Mouse (Mus musculus) Muller cell, postnatal 12 days (primary cell): ENCODE results near the gene Pip4k2a.
"Not testable (repeated sequence)": the region's sequence is repeated elsewhere in the genome, so short reads cannot be mapped to it uniquely, and the experiment has no call there.

Source experiments
- DNase-seq: peaks from one replicate; pipeline ENCODE4 v3.0.0-alpha.2; 2015; ENCODE audit errors: inconsistent ontology term

The Pip4k2a gene

DNA sequence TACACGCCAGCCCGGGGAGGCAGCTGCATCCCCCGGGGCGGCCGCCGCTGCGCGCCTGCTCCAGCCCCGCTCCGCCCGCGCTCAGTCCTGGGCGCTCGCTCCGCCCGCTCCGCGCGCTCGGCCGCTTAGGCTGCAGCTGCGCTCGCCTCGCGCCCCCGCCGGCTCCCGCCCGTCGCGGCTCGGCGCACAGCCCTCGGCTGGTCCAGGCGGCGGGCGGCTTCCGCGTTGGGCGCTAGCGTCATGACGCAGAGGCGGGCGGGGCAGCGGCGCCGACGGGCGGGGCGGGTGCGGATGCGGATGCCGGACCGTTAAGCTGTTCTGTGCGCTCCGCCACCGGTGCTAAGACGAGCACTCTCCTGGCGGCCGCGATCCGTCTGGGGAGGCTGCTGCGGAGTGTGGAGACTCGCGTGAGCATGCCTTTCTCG is at the start of gene Pip4k2a, which contains the start of gene 4930426L09Rik:
Gene Pip4k2a, minus strand, starts transcription at position 73 of the 425 bp plus-strand sequence.
Gene 4930426L09Rik, plus strand, starts transcription at position 290 of the 425 bp plus-strand sequence.
- peak; percentile 95 for DNase-seq

DNA sequence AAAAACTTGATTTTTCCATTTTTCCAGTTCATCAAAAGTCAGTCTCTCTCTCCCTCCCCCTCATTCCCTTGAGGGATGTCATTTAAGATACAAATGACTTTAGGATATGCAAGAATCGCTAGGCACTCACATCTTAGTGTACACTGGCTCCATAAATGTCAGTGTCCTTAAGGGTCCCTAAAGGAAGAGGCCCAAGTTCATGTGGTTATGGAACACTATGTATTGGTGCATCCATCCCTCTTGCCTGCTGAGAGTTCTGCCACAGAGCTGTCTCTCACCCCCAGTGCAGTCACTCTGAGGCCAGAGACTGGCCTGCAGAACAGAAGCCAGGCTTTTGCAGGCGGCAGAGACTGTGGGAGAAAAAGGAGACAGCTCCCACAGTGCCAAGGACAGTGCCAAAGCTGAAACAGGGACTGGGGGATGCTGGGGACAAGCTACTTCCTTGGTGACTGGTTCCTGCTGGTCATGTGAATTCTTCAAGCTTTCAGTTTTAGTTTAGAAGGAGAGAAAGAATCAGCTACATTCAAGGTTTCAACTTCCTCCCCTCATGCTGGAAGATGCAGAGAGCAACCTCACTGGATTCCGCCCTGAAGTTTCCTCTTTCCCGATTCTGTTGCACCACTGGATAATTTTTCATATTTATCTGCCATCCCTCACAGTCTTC is 40.1 kb upstream of the Pip4k2a start:
- no peak for DNase-seq

DNA sequence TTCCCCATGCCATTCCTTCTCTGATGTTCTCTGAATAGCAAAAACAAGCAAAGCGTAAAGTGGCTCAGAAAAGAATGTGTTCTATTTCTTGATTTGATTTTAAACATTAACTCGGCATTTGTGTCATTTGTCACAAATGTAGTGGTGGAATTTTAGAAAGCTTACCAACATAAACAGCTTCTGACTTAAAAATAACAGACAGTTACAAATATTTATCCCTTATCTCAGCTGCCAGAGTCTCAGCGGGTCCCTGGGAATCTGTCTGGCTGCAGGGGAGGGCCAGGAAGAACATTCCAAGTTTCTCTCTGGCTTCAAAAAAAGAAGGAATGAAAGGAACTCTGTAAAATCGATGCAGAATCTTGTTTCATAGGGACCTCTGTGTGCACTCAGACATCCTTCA is 39.5 kb upstream of the Pip4k2a start:
- no peak for DNase-seq

DNA sequence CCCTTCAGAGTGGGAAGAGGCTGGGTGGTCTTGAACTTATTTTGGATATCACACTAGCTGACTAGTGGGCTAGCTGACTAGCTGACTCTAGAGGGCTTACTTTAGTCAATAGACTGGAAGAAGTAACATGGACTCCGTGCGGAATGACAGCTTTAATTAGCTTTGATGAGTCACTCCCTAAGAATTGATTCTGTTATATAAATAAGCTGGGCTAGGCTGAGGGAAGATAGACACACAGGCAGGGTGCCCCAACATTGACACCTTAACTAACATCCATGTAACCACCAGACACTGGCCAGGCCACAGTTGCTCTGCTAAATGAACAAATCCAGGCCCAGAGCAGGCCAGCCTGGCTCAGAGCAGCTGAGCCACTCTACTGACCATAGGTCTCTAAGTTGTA is 26.9 kb upstream of the Pip4k2a start:
- peak; percentile 34 for DNase-seq

DNA sequence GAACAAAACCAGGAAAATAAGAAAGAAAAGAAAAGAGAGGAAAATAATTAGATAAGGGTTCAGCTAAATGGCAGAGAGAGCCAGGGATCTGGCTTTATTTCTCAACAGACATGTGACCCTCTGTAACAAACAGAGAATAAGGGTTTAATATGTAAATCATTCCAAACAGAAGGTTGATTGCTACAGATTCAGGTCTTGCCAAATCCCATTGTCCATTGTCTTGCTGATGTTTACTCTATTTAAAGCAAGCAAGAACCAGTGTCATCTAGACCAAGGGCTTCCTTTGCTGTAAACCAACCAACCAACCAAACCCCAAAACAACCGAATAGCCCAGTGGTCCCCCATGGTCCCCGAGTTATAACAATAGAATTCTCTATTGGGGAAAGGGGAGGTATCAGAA is 20.1 kb upstream of the Pip4k2a start:
- no peak for DNase-seq

DNA sequence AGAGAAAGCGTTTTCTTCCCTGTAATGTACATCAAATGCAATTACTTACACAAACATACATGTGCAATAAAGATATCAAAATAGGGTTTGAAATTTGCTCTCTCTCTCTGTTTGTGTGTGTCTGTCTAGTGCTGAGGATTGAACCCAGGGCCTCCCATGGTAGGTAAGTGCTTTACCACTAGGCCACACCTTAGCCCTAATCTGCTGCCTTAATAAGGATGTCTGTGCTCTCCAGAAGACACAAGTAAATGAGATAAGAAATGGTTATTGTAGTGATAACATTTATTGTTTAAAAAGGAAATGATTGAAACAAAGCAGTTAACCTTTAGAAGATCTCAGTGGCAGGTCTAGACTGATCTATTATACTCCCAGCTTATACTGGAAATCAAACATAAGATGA is 18.9 kb upstream of the Pip4k2a start:
- no peak for DNase-seq

DNA sequence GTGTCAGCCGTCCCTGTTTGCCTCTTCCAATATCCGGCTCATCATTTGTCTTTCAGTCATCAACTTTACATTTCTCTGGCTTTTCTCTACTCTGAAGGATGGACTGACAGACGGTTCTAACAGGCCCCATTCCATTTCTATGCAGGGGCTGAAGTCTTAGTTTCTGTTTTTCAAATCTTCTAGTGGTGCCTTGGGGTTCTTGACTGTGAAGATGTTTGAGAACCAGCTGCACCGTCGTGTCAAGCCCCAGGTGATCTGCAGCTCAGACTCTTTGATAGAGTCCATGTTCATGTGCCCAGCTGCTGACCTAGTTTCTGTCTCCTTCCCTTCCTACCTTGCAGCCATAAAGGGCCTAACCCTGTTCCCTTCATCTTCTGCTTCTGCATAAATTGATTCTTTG is 18.4 kb upstream of the Pip4k2a start:
- no peak for DNase-seq

DNA sequence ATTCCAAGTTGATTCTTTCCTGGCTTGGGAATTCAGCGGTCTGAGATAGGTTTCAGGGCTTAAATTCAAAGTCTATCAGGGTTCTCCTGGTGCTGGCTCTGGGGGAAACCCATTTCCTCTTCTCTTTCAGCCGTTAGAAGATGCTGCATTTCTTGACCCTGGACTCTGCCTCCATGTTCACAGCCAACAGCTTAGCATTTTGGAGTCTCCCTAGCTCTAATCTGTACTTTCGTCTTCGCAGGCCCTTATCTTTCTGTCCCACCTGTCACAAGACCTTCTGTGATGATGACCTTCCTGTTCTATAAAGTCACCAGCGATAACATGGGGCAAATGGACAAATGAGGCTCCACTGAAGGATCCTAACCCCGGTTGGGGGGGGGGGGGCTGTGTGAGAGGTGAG is 13.5 kb upstream of the Pip4k2a start:
- DNase-seq = no peak

DNA sequence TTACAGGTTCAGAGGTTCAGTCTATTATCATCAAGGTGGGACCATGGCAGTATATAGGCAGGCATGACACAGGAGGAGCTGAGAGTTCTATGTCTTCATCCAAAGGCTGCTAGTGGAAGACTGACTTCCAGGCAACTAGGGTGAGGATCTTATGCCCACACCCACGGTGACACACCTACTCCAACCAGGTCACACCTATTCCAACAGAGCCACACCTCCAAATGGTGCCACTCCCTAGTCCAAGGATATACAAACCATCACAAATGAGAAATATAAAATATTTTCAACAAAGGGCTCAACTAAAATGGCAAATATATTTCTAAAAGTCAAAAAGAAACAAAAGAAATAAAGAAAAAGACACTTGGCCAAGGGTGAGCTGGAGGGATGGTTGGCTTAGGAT is 12.6 kb upstream of the Pip4k2a start:
- DNase-seq = not testable (repeated sequence)

DNA sequence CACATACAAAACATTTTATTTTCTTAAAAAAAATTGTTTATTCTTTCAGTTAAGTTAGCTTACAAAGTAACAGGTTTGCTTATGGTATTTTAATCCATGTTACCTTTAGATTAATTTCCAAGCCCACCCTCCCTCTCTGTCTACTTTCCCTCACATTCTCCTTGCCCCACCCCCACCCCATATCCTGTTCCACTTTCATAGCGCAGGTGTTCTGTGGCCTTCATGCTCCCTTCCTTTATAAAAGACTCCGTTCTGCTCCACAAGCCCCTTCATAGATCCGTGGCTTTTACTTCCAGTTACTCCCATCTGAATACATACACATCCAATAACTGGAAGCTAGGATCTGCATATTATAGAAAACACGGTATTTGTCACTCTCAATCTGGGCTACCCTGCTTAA is 9.7 kb upstream of the Pip4k2a start:
- no peak for DNase-seq

DNA sequence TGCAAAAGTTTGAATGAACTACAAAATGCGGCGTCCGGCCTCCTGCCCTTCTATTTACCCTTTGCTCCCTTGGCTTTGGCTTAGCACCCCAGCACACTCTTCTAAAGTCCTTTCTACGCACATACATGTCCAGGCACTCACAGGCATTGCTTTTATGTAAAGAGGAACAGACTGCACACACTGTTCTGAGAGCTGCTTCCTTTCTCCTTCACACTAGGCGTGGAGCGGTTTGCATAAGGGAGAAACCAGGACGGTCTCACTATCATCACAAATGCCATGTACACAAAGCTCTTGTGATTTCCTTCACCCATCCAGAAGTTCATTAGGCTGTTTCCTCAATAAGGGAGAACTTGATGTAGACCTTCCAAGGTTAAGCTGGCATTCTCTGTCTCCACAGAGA is 8.2 kb upstream of the Pip4k2a start:
- DNase-seq = no peak

DNA sequence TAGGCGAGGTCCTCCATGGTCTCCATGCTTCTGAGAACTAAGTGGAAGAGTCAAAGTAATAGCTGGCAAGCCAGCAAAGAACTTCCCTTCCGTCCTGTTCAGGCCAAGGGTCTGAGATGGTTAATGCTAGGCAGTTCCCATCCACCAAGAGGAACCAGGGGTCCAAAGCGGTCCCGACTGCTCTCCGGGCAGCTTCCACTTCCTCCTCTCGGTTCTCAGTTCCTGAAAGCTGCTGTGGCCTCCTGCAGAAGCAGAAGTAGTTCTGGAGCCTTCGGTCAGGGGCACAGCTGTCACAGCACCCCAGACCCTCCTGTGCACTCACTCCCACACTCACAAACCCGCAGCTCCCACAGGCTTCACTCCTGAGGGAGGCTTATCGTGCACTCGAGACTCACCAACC is 6.9 kb upstream of the Pip4k2a start:
- no peak for DNase-seq

DNA sequence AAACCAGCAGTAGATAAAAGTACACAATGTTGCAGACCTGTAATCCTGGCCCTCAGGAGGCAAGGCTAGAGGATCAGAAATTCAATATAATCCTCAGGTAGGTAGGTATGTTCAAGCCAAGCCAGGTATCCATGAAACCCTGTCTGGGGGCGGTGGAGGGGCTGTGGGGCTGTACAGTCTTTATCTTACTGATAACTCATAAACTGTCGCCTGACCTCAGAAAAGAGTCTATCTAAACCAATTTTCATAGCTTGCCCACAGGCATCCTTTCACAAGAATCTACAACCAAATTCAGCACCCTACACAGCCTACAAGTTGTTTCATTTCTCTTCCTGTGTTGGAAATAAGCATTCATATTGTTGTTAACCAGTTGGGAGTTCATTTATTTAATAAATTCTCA is 1.5 kb upstream of the Pip4k2a start:
- DNase-seq = no peak

DNA sequence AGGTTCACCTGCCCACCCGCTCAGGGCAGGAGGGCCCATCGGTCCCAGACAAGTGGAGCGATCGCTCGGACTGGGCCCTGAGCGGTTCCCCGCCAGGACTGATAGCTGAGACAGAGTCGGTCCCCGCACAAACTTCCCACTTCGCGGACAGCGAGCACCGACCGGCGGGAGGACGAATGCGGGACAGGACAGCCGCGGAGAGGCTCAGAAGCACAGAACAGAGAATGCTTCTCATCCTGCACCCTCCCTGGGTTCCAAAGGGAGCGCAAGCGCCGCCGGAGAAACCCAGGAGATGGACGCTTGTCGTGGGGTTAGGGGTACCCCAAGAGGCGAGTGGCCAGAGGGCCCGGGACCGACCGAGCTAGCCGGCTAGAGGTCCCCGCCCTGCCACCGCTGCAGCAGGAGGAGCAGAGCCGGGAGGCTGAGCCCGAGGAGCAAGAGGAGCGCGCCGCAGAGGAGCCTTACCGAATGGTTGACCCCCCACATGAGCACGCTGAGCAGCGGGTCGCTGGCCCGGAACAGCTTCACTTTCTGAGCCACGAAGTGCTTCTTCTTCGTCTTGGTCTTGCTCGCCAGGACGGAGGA is 447 bp downstream of the Pip4k2a start:
- DNase-seq = peak; percentile 73

DNA sequence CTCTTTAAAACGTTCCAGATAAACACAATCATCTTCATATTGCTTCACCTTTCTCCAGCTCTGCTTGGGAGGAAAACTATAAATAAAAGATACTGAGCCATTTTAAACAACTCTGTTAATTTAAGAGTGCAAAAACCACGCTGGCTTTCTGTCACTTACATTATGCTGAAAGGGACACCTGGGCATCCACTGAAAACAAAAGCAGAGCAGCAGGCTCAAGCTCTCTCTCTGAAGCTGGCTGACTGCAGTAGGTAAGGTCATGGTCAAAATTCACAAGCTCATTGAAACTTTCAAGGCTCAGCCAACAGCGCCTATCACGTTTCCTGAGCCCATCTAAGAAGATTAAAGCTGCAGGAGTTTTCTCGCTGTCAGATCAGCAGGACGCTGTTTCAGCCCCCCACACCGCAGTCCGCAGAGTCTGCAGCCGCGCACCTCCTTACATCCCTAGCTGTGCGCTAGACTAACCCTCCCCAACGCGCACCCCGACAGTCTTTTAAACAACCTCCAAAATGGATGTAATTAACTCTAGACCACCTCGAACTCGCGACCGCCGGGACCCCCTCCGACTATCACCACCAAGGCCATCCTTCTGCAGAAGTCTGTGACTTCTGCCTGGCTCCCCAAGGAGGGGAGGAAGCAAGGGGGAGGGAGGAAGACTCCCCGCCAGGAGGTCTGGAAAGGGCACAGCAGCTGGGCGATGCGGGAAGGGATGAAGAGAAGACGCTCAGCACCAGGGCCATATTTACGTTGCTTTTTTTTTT is 1.3 kb downstream of the Pip4k2a start:
- peak; percentile 28 for DNase-seq

DNA sequence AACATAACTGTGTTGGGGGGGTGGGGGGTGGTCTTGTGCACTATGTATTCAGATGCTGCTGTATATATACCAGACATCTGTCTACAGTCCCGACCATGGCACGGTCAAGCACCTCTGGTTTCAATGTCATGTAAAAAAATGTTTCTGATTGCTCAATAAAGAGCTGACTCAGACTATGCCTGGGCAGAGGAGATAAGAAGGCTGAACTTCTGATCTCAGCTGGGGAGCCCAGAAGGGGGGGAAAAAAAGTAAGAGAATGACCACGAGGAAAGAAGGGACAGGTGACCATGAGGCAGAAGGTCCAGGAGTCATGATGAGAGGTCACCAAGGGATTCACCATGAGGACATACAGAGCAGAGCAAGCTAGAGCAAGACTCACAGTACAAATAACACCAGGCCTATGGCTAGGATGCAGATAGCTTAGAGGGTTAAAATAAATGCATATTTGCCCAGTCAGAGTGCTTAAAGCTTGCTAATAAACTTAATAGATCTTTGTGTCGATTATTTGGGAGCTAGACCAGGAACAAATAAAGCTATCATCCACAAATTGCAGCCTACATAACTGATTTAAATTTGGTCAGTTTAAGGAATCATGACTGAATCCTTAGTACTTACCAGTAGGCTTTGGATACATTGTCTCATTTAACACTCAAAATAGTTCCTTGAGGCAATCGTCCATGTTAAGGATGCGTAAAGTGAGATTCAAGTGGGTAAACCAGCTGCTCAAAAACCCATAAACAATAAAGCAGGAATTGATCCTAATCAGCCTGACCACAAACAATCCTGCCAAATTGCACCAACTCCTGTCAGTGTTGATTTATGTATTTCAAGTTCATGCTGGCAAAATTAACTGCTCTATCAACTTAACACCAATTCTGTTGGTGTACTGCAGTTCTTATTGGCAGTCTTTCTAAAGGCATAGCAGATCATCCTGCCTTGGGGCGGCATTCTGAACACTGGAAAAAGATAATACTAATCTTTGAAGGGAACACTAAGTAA is 5.1 kb downstream of the Pip4k2a start:
- peak; percentile 72 for DNase-seq

DNA sequence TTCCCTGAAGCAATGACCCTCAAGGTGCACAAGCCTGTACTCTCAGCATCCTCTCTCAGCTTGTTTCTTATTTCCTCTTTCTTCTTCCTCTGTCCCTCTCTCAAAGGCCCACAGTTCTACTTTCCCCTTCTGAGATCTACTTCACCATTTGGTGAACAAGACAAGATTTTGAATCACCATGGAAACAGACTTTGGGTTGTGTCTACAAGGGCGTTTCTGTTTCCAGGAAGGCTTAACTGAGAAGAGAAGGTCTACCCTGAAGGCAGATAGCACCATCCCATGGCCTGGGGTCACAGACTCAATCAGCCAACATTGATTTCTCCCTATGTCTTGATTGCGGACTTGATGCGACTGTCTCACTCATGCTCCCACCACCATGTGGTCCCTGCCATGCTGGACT is 9.0 kb downstream of the Pip4k2a start:
- DNase-seq = no peak

DNA sequence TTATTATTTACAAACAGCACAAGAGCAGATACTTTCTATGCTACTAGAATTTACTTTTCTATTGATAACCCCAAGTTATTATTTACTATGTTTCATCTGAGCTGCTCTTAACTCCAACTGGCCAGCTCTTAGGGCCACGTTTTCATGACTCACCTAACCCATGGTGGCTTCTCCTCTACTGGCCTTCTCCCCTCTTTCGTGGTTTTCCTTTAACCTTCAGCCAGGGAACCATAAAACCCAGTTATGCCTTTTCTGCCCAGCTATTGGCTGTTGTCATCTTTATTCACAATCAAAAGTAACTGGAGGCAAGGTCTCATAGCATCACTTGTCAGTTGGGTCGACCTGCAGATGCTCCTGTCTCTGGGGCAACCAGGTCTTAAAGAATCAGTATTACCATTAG is 12.4 kb downstream of the Pip4k2a start:
- no peak for DNase-seq

DNA sequence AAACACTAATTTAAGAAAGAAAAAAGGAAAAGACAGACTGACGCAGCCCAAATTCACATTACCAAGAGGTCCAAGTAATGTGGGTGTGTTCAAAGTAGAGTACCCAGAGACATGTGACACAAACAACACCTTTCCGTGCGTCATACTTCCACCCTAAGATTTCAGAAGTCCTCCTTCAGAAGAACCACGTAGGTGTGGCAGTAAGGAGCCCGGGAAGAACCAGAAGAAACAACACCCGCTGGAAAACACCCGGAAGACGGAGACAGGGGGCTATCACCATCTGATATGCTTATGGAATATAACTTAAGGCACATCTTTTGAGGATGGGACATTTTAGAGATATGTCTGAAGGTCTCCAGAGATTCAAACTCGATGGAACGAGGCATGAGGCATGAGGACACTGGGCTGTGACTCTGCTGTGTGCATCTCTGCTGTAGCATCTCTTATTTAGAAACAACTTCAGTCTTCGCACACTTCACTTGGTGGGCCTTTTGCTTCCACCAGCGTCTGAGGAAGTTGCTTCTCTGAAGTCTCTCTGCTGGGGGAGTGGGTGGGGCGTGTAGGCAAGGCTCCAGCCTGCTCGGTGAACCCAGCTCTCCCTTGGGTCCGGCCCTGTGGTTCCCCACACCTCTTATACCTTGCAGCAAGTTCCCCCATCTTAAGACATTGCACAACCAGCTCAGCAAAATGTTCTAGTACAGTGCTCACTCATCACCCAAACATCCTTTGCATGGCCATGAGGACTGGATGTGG is 13.7 kb downstream of the Pip4k2a start:
- no peak for DNase-seq

DNA sequence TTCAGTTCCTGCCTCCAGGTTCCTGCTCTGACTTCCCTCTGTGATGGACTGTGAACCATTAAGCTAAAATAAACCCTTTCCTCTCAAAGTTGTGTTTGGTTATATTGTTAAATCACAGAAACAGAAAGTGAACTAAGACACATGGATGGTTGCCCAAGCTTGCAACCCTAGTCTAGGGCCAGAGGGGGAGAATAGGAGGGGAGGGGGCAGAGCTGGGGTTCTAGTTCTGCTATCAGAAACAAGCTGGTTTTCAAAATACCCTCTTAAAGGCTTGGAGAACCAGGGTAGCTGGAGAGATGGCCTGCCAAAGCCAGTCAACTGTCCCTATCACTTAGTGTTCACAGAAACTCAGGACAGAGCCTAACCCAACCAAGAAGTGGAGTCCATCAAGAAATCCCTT is 14.4 kb downstream of the Pip4k2a start:
- DNase-seq = no peak

DNA sequence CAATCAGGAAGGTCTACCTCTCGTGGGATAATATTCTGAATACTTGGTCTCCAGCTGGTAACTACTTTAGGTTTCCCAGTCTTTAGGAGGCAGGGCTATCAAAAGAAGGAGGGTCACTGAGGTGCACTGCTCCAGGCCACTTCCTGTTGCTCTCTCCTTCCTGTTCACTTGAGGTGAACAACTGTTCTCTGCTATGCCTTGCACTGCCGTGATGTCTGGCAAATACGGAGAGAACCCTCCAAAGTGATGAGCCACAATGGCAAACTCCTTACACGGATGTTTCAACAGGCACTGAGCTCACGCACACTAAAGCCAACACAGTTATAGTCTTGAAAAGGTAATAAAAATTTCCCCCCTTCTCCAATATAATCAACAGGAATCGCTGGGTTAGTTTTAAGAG is 15.3 kb downstream of the Pip4k2a start:
- DNase-seq = no peak
